In the genomic region with DNA sequence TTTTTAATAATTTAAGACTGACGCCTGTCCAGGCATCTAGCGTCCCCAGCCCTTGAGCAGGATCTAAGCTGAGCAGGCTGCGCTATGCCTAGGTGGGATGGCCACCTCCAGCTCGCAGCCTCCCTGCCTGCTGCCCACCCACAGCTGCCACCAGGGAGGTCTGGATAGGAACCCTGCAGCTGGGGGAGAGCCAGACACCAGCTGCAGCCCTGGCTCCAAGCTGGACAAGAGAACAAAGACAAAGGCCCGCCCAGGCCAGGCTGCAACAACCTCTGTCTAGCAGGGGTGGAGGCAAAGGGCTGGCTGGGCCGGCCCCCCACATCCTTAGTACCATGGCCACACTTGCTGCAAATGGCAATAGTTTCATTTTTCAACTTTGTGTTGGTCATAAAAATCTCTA, we compare ENCODE assay signal across 8 mouse cellular contexts. TPM values are rescaled to one million over a fixed set of nuclear protein-coding genes. Genes with fewer than 3 reads are reported as not detected.
DNase-seq lines count a peak whose midpoint lies in the region; ATAC-seq lines count a peak whose summit lies in the region.

No protein-coding gene starts in this region.

- no peak overlapping the region for H3K4me2 ChIP-seq in intestine, embryonic 14.5 days (ENCODE audit: low read length)
- peak overlapping the region; percentile 1; the same call in 1 of the 2 replicates for H3K4me2 ChIP-seq in midbrain, embryonic 13.5 days (replicated peaks)

- peaks cover 26% of the 10 kb centered on the region for H3K4me1 ChIP-seq in intestine, embryonic 14.5 days (replicated peaks; ENCODE audit: control insufficient read depth, insufficient read depth, low read length)
- peaks cover 77% of the 10 kb centered on the region for H3K4me1 ChIP-seq in midbrain, embryonic 13.5 days (replicated peaks)

- H3K27ac ChIP-seq in intestine, embryonic 14.5 days (ENCODE audit: low read depth) = peak overlapping the region; percentile 69
- H3K27ac ChIP-seq in midbrain, embryonic 13.5 days = peak overlapping the region; percentile 81

- intact Hi-C loops in left cerebral cortex, postnatal 14 days (cut with DNase I) = loop anchor here (5.0 kb wide), 1 partner anchor 70 kb away; no protein-coding TSS in a partner anchor

- peaks cover 10% of the 10 kb centered on the region; the same call in 1 of the 2 replicates for H3K36me3 ChIP-seq in intestine, embryonic 14.5 days (ENCODE audit: control insufficient read depth, insufficient read depth, low read length)
- H3K36me3 ChIP-seq in midbrain, embryonic 13.5 days = peaks cover 4% of the 10 kb centered on the region

- peak; percentile 54 for ATAC-seq in intestine, embryonic 14.5 days (replicated peaks; ENCODE audit: low FRiP score, low TSS enrichment, low read depth)
- peak; percentile 64 for ATAC-seq in midbrain, embryonic 13.5 days

- no peak overlapping the region for H3K9ac ChIP-seq in intestine, embryonic 14.5 days (ENCODE audit: low read length)
- H3K9ac ChIP-seq in midbrain, embryonic 13.5 days (replicated peaks) = peak overlapping the region; percentile 51

- WGBS in intestine, embryonic 14.5 days = 20% methylated on average over 6 of the region's 6 CpGs
- 6% methylated on average over 6 of the region's 6 CpGs for WGBS in midbrain, embryonic 13.5 days

- peak; percentile 55 for DNase-seq in adrenal gland, adult 2 months
- no peak for DNase-seq in adrenal gland, postnatal 25 days
- peak; percentile 22 for DNase-seq in thymus, postnatal 4 days
- no peak for DNase-seq in thymus, postnatal 0 days (ENCODE audit: low spot score)
- no peak for DNase-seq in intestine, embryonic 14.5 days (ENCODE audit: low spot score)
- no peak for DNase-seq in left cerebral cortex, postnatal 14 days (ENCODE audit: low spot score in 2 of 2)
- no peak for DNase-seq in c-Kit-positive CD71-positive TER-119-positive erythroid progenitor cells, embryonic 14.5 days (ENCODE audit: low spot score)

- H3K9me3 ChIP-seq in intestine, embryonic 14.5 days (ENCODE audit: control insufficient read depth, low read length) = no peaks in the 10 kb centered on the region
- no peaks in the 10 kb centered on the region for H3K9me3 ChIP-seq in midbrain, embryonic 13.5 days

- no peak overlapping the region for H3K4me3 ChIP-seq in intestine, embryonic 14.5 days (ENCODE audit: low read depth, low read length)
- H3K4me3 ChIP-seq in midbrain, embryonic 13.5 days (replicated peaks) = no peak overlapping the region

- no peaks in the 10 kb centered on the region for H3K27me3 ChIP-seq in intestine, embryonic 14.5 days (replicated peaks; ENCODE audit: control insufficient read depth, insufficient read depth, low read length)
- H3K27me3 ChIP-seq in midbrain, embryonic 13.5 days = peaks cover 6% of the 10 kb centered on the region

RNA-seq across cellular contexts. Expression of gene BC034090, which starts 31.8 kb away (rescaled TPM):
- 10 to 100 TPM; 29.6 to 33.5 TPM for total RNA-seq in adrenal gland, adult 2 months (2021)
- 30.6 and 32.7 TPM in 2 replicates for polyA plus RNA-seq in adrenal gland, adult 2 months (2012; rRNA removed)
- 33.9 and 35.3 TPM in 2 replicates for total RNA-seq in adrenal gland, postnatal 25 days (2021)
- 2.3 and 2.8 TPM in 2 replicates for polyA plus RNA-seq in thymus, postnatal 0 days (2015; fragmentation: Nextera tagmentation; extraction: Ambion mirVana)
- polyA plus RNA-seq in intestine, embryonic 14.5 days (2014; fragmentation: Nextera tagmentation; extraction: Ambion mirVana) = 2.5 and 3.0 TPM in 2 replicates
- polyA plus RNA-seq in midbrain, embryonic 13.5 days (2015; fragmentation: Nextera tagmentation; extraction: Ambion mirVana) = 3.9 and 5.5 TPM in 2 replicates
- 1 to 10 TPM; 6.0 to 8.5 TPM for total RNA-seq in left cerebral cortex, postnatal 14 days (2021)

RNA-seq across cellular contexts. Expression of gene Stx6, which starts 54.0 kb away (rescaled TPM):
- 10 to 100 TPM; 50.7 to 58.4 TPM for total RNA-seq in adrenal gland, adult 2 months (2021)
- 84.3 and 92.3 TPM in 2 replicates for polyA plus RNA-seq in adrenal gland, adult 2 months (2012; rRNA removed)
- 38.3 and 57.5 TPM in 2 replicates for total RNA-seq in adrenal gland, postnatal 25 days (2021)
- 120 and 150 TPM in 2 replicates for polyA plus RNA-seq in thymus, postnatal 0 days (2015; fragmentation: Nextera tagmentation; extraction: Ambion mirVana)
- polyA plus RNA-seq in intestine, embryonic 14.5 days (2014; fragmentation: Nextera tagmentation; extraction: Ambion mirVana) = 66.8 and 69.4 TPM in 2 replicates
- 117 and 128 TPM in 2 replicates for polyA plus RNA-seq in midbrain, embryonic 13.5 days (2015; fragmentation: Nextera tagmentation; extraction: Ambion mirVana)
- total RNA-seq in left cerebral cortex, postnatal 14 days (2021) = 10 to 100 TPM; 92.7 to 94.2 TPM

Comparison
In these comparisons a context has a peak if more than half of its experiments do, and no peak if none do; other contexts are left out.
1. DNase-seq: peak in adrenal gland, adult 2 months (single experiment) and thymus, postnatal 4 days (single experiment); none in adrenal gland, postnatal 25 days (single experiment), thymus, postnatal 0 days (single experiment), intestine, embryonic 14.5 days (single experiment), left cerebral cortex, postnatal 14 days (0 of 2) and c-Kit-positive CD71-positive TER-119-positive erythroid progenitor cells, embryonic 14.5 days (single experiment).